Mouse (Mus musculus) CD4-positive, CD25-positive, alpha-beta regulatory T cell (primary cell): ENCODE results near the gene Fbxo46. TPM values are rescaled to one million over a fixed set of nuclear protein-coding genes. Genes with fewer than 3 reads are reported as not detected.

Experiments
- polyA plus RNA-seq: library from polyadenylated mRNA; unstranded; fragments of 100-300 nt; shearing (Covaris generic); gene quantifications from one replicate; pipeline ENCODE4 v1.2.1, GENCODE M21; 2017

Gene Fbxo46
- polyA plus RNA-seq, result 24.0 TPM

DNA sequence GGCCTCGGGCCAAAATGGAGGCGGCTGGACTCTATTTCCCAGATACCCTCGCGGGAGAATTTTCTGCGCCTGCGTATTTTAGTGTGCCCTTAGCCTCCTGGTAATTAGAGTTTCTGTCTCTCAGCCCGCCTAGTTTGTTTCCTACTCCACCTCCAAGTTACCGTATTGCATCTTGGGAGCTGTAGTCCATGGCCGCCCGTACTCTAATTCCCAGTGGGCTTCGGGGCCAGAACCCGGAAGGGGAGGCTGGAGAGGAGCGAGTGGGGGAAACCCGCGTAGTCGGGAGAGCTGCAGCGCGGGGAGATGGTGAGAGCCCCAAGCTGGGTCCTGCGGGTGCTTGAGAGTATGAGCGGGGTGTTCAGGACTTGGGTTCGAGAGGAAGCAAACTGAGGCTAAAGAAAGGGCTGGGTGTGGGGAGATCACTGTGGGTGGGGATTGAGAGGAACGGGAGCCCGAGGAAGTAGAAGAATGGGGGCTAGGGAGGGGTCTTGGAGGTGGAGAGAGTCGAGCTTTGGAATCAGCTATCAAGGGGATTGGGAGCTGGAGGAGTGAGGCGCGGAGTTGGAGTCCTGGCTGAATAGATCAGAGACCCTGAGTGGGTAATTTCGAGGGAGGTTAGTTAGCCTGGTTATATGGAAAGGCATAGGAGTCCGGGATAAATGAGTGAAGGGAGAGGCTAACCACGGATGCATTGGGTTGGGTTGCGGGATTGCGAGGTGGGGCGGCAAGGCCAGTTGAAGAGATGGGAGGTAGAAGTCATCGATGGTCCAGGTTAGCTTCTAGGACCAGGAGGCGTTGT lies at the start of gene Fbxo46:
Gene Fbxo46 (plus strand): TSS at position 229 of the 799 bp plus-strand sequence.

DNA sequence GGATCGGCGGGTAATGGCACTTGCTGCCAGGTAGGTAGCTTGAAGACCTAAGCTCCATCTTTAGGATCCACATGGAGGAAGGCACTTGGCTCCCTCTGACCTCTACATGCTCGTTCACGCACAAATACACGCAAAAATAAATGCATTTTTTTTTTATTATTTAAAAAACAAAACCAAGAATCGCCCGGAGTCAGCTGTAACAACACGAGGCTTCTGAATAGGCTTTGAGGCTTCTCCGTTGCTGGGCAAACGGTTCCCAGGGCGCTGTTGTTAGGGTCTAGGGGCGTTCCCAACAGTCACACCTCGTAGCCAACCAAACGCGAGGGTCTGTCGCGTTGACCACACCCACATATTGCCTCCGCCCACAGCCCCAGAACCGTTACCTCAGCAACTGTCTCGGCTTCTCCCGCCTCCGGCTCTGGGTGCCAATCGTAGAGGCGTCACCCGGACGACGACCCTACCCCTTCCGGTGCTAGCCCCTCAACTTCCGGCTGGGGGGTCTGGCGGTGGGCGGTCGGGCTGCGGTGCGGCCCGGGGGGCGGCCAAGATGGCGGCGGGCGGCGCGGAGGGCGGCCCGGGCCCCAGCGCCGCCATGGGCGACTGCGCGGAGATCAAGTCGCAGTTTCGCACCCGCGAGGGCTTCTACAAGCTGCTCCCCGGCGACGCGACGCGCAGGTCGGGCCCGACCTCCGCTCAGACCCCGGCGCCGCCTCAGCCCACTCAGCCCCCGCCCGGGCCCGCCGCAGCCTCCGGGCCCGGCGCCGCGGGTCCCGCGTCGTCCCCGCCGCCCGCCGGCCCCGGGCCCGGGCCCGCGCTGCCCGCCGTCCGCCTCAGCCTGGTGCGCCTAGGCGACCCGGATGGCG lies 43.7 kb upstream of the Fbxo46 start, which contains the start of gene Dmwd:
Gene Dmwd (plus strand): TSS at position 505 of the 863 bp plus-strand sequence.

DNA sequence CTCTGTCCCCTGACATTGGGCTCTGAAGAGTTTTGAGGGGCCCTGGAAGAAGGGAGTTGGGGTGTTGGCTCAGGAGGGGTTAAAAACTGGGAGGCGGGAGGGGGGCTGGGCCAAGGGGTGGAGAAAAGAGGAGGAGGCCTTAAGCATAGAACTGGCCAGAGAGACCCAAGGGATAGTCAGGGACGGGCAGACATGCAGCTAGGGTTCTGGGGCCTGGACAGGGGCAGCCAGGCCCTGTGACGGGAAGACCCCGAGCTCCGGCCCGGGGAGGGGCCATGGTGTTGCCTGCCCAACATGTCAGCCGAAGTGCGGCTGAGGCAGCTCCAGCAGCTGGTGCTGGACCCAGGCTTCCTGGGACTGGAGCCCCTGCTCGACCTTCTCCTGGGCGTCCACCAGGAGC lies 36.0 kb upstream of the Fbxo46 start, which contains the start of gene Dmpk:
Gene Dmpk (plus strand): TSS at position 149 of the 400 bp plus-strand sequence.

DNA sequence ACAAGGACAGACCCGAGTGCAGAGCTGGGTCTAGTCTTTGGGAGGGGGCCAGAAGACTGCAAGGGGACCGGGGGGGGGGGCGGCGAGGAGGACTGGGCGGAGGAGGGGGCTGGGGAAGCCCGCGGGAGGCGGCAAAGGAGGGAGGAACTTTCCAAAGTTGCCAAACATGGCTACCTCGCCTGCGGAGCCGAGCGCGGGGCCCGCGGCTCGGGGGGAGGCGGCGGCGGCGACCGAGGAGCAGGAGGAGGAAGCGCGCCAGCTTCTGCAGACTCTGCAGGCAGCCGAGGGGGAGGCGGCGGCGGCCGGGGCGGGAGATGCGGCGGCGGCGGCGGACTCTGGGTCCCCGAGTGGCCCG lies 25.2 kb upstream of the Fbxo46 start, which contains the start of gene Six5:
Gene Six5 (plus strand): TSS at position 124 of the 355 bp plus-strand sequence.

DNA sequence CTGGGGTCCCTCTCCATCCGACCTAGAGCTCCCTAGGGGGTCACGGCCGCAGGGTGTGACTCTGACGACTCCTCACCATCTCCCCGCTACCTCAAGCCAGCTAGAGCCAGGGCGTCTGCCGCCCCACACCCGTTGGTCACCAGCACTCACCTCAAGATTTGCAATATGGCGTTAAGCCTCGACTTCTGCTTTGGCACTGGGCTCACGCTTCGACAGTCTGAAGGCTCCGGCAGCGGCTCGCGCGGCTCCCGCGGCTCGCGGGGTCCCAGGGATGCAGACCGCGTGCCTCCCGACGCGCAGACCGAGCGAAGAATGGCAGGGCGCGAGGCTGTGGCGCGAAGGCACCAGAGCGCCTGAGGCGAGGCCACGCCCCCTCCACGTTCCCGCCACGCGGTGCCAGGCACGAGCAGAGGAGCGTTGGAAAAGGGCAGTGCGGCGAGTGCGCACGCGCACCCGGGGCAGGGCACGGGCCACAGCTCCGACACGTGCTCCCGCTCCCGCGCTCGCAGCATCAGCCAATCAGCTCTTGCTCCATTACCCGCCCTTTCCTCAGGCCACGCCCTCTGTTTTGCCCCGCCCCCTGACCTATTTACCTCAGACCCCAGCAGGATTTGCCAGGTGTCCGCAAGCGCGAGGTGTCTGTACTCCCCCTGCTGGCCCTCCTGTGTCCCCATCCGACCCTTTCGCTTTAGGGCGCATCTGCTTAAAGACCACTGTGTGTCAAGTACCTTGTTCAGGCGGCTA lies 1.5 kb upstream of the Fbxo46 start, which contains the start of gene Gm4969:
Gene Gm4969 (minus strand): TSS at position 341 of the 744 bp plus-strand sequence.

DNA sequence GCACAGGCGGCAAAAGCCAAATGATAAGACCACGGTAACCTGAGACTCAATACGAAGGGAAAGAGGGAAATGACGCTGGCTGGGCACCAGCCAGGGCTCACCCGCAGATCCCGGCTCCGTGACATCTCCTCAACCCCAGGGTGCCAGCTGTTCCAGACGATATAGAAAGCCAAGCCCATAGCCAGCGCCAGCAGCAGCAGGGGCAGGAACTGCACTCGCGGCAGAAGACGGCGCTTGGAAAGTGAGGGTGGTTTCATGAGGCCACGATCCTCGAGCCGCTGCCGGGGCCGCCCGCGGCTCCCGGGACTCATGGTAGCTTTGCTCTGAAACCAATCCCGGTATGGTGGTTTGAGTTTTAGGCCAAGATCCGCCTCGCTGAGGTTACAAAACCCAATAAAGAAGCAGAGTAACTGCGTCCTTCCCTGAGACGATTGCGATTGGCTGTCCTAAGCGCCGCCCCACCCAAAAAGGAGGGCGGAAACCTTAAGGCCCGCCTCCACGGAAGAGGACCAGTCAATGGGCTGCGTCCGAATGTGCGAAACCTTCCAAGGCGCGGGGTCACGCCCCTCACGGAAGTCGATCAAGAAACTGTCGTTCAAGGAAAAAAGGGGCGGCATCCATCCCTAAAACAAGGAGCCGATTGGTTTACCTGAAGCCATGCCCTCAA lies 29.3 kb downstream of the Fbxo46 start, which contains the start of gene Qpctl:
Gene Qpctl (minus strand): TSS at position 417 of the 667 bp plus-strand sequence.

DNA sequence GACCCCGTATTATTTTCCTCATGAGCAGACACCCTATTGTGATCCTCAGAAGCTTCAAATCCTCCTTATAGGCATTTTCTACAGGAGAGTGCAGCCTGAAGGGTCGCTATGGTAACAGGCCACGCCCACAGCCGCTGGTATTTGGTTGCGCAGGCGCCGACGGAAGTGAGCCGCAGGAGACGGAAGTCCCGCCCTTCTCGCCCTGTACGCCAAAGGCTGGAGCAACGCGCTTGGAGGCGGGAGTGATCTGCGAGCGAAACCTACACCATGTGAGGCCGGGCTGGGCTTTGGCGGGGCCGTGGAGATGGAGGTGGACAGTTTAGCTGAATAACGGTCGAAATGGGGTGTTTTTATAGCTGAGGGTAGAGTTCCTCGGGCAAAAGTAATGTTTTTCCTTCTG lies 30.0 kb downstream of the Fbxo46 start, which contains the start of gene Snrpd2:
Gene Snrpd2 (plus strand): TSS at position 97 of the 400 bp plus-strand sequence.

DNA sequence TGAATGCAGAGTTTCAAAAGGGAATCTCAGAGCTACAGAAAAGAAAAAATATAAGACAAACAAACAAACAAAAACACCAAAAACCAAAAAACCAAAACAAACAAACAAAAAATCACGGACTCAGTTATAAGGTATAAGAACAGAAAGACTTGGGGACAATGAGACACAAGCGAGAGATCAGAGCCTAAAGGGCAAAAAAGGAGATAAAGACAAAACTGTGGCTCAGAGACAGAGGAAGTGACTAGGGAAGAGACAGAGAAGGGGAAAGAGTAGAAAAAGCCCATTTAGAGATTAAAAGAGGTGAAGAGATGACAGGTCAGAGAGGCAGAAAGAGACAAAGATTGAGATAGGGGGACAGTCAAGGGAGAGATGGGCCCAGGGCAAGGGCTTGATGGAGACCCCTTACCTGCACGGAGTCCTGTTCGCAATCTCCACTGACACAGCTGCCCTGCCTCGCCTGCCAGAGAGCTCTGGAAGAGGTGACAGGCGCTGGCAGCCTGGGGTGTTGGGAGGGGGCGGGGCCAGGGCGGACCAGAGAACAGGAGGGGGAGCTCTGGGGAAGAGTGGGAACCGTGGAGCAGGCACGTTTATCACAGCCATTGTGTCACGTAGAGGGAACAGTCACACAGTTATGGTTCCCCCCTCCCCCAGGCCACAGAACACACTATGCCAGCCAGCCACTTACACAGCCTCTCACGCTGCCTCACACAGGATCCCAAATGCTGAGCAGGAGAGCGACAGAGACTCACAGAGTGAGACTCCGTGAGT lies 46.2 kb downstream of the Fbxo46 start, which contains the start of gene Gipr:
Gene Gipr (minus strand): TSS at position 472 of the 768 bp plus-strand sequence.

DNA sequence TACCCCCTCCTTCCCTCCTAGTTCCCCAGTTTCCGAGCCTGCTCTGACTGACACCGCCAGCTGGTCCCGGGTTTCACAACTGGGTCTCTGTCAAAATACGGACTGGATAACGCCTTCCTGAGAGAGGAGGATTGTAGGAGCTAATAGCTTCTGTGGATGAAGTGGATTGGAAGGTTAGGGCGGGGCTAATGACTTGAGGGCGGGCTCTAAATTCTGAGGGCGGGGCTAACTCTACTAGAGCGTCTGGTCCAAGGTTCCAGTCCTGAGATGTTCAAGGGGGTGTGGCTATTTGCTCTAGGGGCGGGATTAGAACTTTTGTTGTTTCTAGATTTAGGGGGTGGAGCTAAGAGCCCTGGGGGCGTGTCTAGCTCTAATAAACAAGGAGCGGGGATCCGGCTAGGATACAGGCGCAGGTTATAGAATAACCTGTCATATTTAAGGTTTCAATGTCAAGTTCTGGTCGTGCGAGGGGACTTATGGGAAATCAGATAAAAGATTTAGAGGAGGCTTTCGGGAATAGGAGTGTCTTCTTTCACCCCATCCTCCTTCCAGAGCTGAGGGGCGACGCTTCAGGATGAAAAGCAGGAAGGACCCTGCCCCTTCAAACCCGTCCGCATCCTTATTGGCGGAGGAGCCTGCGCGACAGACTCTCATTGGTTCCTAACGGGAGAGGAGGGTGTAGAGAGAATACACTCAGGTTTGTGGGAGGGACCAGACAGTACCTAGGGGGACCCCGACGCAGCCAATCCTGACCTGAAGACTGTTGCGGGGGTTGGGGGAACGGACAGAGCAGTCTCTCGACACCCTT lies 56.3 kb downstream of the Fbxo46 start, which contains the start of gene Eml2:
Gene Eml2 (plus strand): TSS at position 714 of the 808 bp plus-strand sequence.

Other genes starting within 250 kb of the Fbxo46 start
- 122 TPM for gene Pglyrp1, start 248.5 kb upstream of the Fbxo46 start, polyA plus RNA-seq
- 49.0 TPM for gene Ccdc61, start 209.4 kb upstream of the Fbxo46 start, polyA plus RNA-seq
- 0.04 TPM for gene Nova2, start 194.0 kb upstream of the Fbxo46 start, polyA plus RNA-seq
- not detected for gene Nanos2, start 132.5 kb upstream of the Fbxo46 start, polyA plus RNA-seq
- gene Mypop, start 128.6 kb upstream of the Fbxo46 start, polyA plus RNA-seq, result 10.7 TPM
- gene Irf2bp1, start 115.8 kb upstream of the Fbxo46 start, polyA plus RNA-seq, result 48.7 TPM
- gene Foxa3, start 96.3 kb upstream of the Fbxo46 start, polyA plus RNA-seq, result not detected
- 26.0 TPM for gene Sympk, start 95.5 kb upstream of the Fbxo46 start, polyA plus RNA-seq
- gene Rsph6a, start 65.2 kb upstream of the Fbxo46 start, polyA plus RNA-seq, result not detected
- gene Dmwd, start 43.6 kb upstream of the Fbxo46 start, polyA plus RNA-seq, result 0.07 TPM
- gene Dmpk, start 36.0 kb upstream of the Fbxo46 start, polyA plus RNA-seq, result 0.48 TPM
- 0.31 TPM for gene Six5, start 25.3 kb upstream of the Fbxo46 start, polyA plus RNA-seq
- 0.31 TPM for gene Gm4969, start 1.5 kb upstream of the Fbxo46 start, polyA plus RNA-seq
- 13.9 TPM for gene Qpctl, start 29.4 kb downstream of the Fbxo46 start, polyA plus RNA-seq
- 39.9 TPM for gene Snrpd2, start 29.9 kb downstream of the Fbxo46 start, polyA plus RNA-seq
- gene Gipr, start 46.3 kb downstream of the Fbxo46 start, polyA plus RNA-seq, result 0.10 TPM
- 24.7 TPM for gene Eml2, start 56.6 kb downstream of the Fbxo46 start, polyA plus RNA-seq
- 0.20 TPM for gene Gpr4, start 92.7 kb downstream of the Fbxo46 start, polyA plus RNA-seq
- gene Opa3, start 108.5 kb downstream of the Fbxo46 start, polyA plus RNA-seq, result 22.4 TPM
- gene Vasp, start 152.0 kb downstream of the Fbxo46 start, polyA plus RNA-seq, result 303 TPM
- 2.4 TPM for gene Ppm1n, start 160.2 kb downstream of the Fbxo46 start, polyA plus RNA-seq
- gene Rtn2, start 162.8 kb downstream of the Fbxo46 start, polyA plus RNA-seq, result 0.34 TPM
- gene Fosb, start 190.2 kb downstream of the Fbxo46 start, polyA plus RNA-seq, result 0.72 TPM
- gene Ercc1, start 224.9 kb downstream of the Fbxo46 start, polyA plus RNA-seq, result 77.0 TPM
- 14.5 TPM for gene Cd3eap, start 239.6 kb downstream of the Fbxo46 start, polyA plus RNA-seq
- gene Ppp1r13l, start 239.9 kb downstream of the Fbxo46 start, polyA plus RNA-seq, result 0.38 TPM